Mouse (Mus musculus): ENCODE measurements around the gene Epo.
A peak's percentile ranks its signal among the peaks of the same experiment; 100 is the strongest.

The Epo gene

GRCm38 (mm10) chr5:137476964-137477363, 56.1 kb downstream of the Epo start, which contains the start of gene Zan:
Gene Zan (minus strand): TSS chr5:137477064.
- DNase-seq (ENCODE audit: low spot score): no peak

- peak; percentile 28 for DNase-seq (ENCODE audit: low spot score)
Observed at GRCm38 (mm10) chr5:137474351-137474750, 58.7 kb downstream of the Epo start.

GRCm38 (mm10) chr5:137472252-137472904, 60.7 kb downstream of the Epo start:
- no peak for DNase-seq (ENCODE audit: low spot score)

GRCm38 (mm10) chr5:137466946-137467345, 66.1 kb downstream of the Epo start:
- no peak for DNase-seq (ENCODE audit: low spot score)

GRCm38 (mm10) chr5:137465049-137465448, 68.0 kb downstream of the Epo start:
- DNase-seq (ENCODE audit: low spot score): no peak

GRCm38 (mm10) chr5:137455866-137456591, 77.0 kb downstream of the Epo start:
- no peak for DNase-seq (ENCODE audit: low spot score)

- no peak for DNase-seq (ENCODE audit: low spot score)
Observed at GRCm38 (mm10) chr5:137455206-137455605, 77.8 kb downstream of the Epo start.

GRCm38 (mm10) chr5:137445536-137445935, 87.5 kb downstream of the Epo start:
- DNase-seq (ENCODE audit: low spot score): no peak

GRCm38 (mm10) chr5:137440216-137440855, 92.7 kb downstream of the Epo start:
- DNase-seq (ENCODE audit: low spot score): no peak

GRCm38 (mm10) chr5:137433889-137434288, 99.2 kb downstream of the Epo start:
- no peak for DNase-seq (ENCODE audit: low spot score)

All from embryo, embryonic 10.5 days (tissue).